Mouse (Mus musculus) stomach, embryonic 14.5 days (tissue): ENCODE measurements around the gene Ddx3y. TPM values are rescaled to one million over a fixed set of nuclear protein-coding genes. Genes with fewer than 3 reads are reported as not detected.
A peak's percentile ranks its signal among the peaks of the same experiment; 100 is the strongest.

Experiments
- ATAC-seq: fragments of 200-750 bp; cut with Nextera tagmentation; 2 replicates; pipeline ENCODE4 v1.8.0; 2017; ENCODE audit warnings: low read depth, moderate TSS enrichment; ENCODE audit not compliant: insufficient number of reproducible peaks, insufficient read depth, low FRiP score
- H3K27ac ChIP-seq: fragments of 300-500 bp; sonication (generic); 2 replicates; pipeline ENCODE4 v1.5.1; 2014; ENCODE audit warnings: mild to moderate bottlenecking, low read length, moderate library complexity, mixed read lengths
- H3K27me3 ChIP-seq: fragments of 300-500 bp; sonication (generic); 2 replicates; pipeline ENCODE4 v1.6.1; 2014; ENCODE audit warnings: low read length, control low read depth, mixed read lengths; ENCODE audit not compliant: control insufficient read depth, insufficient read depth
- H3K36me3 ChIP-seq: fragments of 300-500 bp; sonication (generic); 2 replicates; pipeline ENCODE4 v1.6.1; 2014; ENCODE audit warnings: mild to moderate bottlenecking, control low read depth, low read length, moderate library complexity, mixed read lengths; ENCODE audit not compliant: control insufficient read depth, insufficient read depth
- H3K4me1 ChIP-seq: fragments of 300-500 bp; sonication (generic); 2 replicates; pipeline ENCODE4 v1.6.1; 2014; ENCODE audit warnings: low read length, control low read depth, mixed read lengths; ENCODE audit not compliant: control insufficient read depth, insufficient read depth
- H3K4me2 ChIP-seq: fragments of 300-500 bp; sonication (generic); replicated peaks from 2 replicates; pipeline ENCODE4 v1.6.1; 2014; ENCODE audit warnings: low read depth, low read length, control low read depth
- H3K4me3 ChIP-seq: fragments of 300-500 bp; sonication (generic); 2 replicates; pipeline ENCODE4 v1.5.1; 2014; ENCODE audit warnings: low read depth, low read length, control low read depth
- H3K9ac ChIP-seq: fragments of 300-500 bp; sonication (generic); replicated peaks from 2 replicates; pipeline ENCODE4 v1.6.1; 2014; ENCODE audit warnings: low read depth, mild to moderate bottlenecking, control low read depth, low read length, moderate library complexity, mixed read lengths
- H3K9me3 ChIP-seq: fragments of 300-500 bp; sonication (generic); 2 replicates; pipeline ENCODE4 v1.6.1; 2016; ENCODE audit warnings: low read depth, low read length, control low read depth; ENCODE audit not compliant: control insufficient read depth
- WGBS: fragments of 180-500 bp; shearing (Covaris S2); extraction: QIAGEN DNeasy Blood & Tissue Kit; methylation state at CpG from one replicate; pipeline ENCODE4 v1.1.7; 2014; 5-methylcytosine and 5-hydroxymethylcytosine counted together
- polyA plus RNA-seq: library from polyadenylated mRNA; unstranded; fragments of >200 nt; fragmentation: Nextera tagmentation; extraction: Ambion mirVana; gene quantifications from 2 replicates; pipeline ENCODE4 v1.2.1, GENCODE M21; 2014

The Ddx3y gene
- polyA plus RNA-seq = 49.9 TPM in 1 of 2 replicates, not detected in the other

- 5% methylated on average over 29 of the region's 31 CpGs for WGBS
- H3K9ac ChIP-seq = peak within 1 kb of the TSS; percentile 28; the same call in 1 of the 2 replicates
- no peaks in the 10 kb centered on the region for H3K4me1 ChIP-seq
- H3K9me3 ChIP-seq = no peaks in the 10 kb centered on the region
- no peaks in the 10 kb centered on the region for H3K27me3 ChIP-seq
- peak within 1 kb of the TSS; percentile 35 for H3K4me3 ChIP-seq
- no peak within 1 kb of the TSS for H3K4me2 ChIP-seq
- H3K27ac ChIP-seq = peak within 1 kb of the TSS; percentile 55; the same call in 1 of the 2 replicates
- ATAC-seq = peak; percentile 92
- H3K36me3 ChIP-seq = no peaks in the 10 kb centered on the region
These were observed at the start of gene Ddx3y for GRCm38 (mm10) chrY:1286171-1286795. Ddx3y (minus strand) TSS chrY:1286629.

- no peaks in the 10 kb centered on the region for H3K36me3 ChIP-seq
- no peak overlapping the region for H3K4me3 ChIP-seq
- no peak overlapping the region for H3K27ac ChIP-seq
- no peaks in the 10 kb centered on the region for H3K9me3 ChIP-seq
- no peak overlapping the region for H3K4me2 ChIP-seq
- no peak overlapping the region for H3K9ac ChIP-seq
- no peaks in the 10 kb centered on the region for H3K4me1 ChIP-seq
- H3K27me3 ChIP-seq = no peaks in the 10 kb centered on the region
- no peak for ATAC-seq
These were observed 7.3 kb upstream of the Ddx3y start for GRCm38 (mm10) chrY:1293708-1294107.

- Histone ChIP-seq H3K4me1 (no peaks in the 10 kb centered on the region), H3K27me3 (no peaks in the 10 kb centered on the region), H3K4me2 (no peak overlapping the region), H3K4me3 (peak overlapping the region; percentile 35), H3K36me3 (no peaks in the 10 kb centered on the region), H3K27ac (peak overlapping the region; percentile 55; the same call in 1 of the 2 replicates), H3K9ac (peak overlapping the region; percentile 28; the same call in 1 of the 2 replicates), H3K9me3 (no peaks in the 10 kb centered on the region)
- WGBS = 2% methylated on average over 11 of the region's 12 CpGs
- ATAC-seq = no peak
These were observed 694 bp downstream of the Ddx3y start for GRCm38 (mm10) chrY:1285735-1286134.

- no peak overlapping the region for H3K9ac ChIP-seq
- H3K4me1 ChIP-seq = no peaks in the 10 kb centered on the region
- ATAC-seq = no peak
- no peaks in the 10 kb centered on the region for H3K36me3 ChIP-seq
- H3K27me3 ChIP-seq = no peaks in the 10 kb centered on the region
- H3K4me3 ChIP-seq = peak overlapping the region; percentile 35; the same call in 1 of the 2 replicates
- WGBS = 44% methylated on average over 3 of the region's 6 CpGs
- no peak overlapping the region for H3K27ac ChIP-seq
- H3K9me3 ChIP-seq = no peaks in the 10 kb centered on the region
- H3K4me2 ChIP-seq = no peak overlapping the region
These were observed 40.3 kb downstream of the Ddx3y start for GRCm38 (mm10) chrY:1246117-1246516.

GRCm38 (mm10) chrY:1245426-1245863 lies 41.0 kb downstream of the Ddx3y start, which contains the start of gene Uty:
Uty (minus strand) TSS chrY:1245759.
- H3K9ac ChIP-seq = peak within 1 kb of the TSS; percentile 25; the same call in 1 of the 2 replicates
- whole genome bisulfite sequencing = 0% methylated on average over 20 of the region's 21 CpGs
- no peaks in the 10 kb centered on the region for H3K36me3 ChIP-seq
- H3K27me3 ChIP-seq = no peaks in the 10 kb centered on the region
- peak; percentile 96 for ATAC-seq
- no peaks in the 10 kb centered on the region for H3K9me3 ChIP-seq
- H3K4me3 ChIP-seq = peak within 1 kb of the TSS; percentile 35
- H3K27ac ChIP-seq = peak within 1 kb of the TSS; percentile 66; the same call in 1 of the 2 replicates
- H3K4me1 ChIP-seq = no peaks in the 10 kb centered on the region
- no peak within 1 kb of the TSS for H3K4me2 ChIP-seq

GRCm38 (mm10) chrY:1244940-1245339 lies 41.5 kb downstream of the Ddx3y start:
- Histone ChIP-seq H3K36me3 (no peaks in the 10 kb centered on the region), H3K4me2 (no peak overlapping the region), H3K9me3 (no peaks in the 10 kb centered on the region), H3K4me3 (peak overlapping the region; percentile 35), H3K27me3 (no peaks in the 10 kb centered on the region), H3K27ac (peak overlapping the region; percentile 66; the same call in 1 of the 2 replicates), H3K4me1 (no peaks in the 10 kb centered on the region), H3K9ac (peak overlapping the region; percentile 25; the same call in 1 of the 2 replicates)
- ATAC-seq = no peak
- WGBS = 11% methylated on average over 7 of the region's 9 CpGs

- ATAC-seq = no peak
- H3K27me3 ChIP-seq = no peaks in the 10 kb centered on the region
- H3K4me3 ChIP-seq = peak overlapping the region; percentile 35
- H3K27ac ChIP-seq = no peak overlapping the region
- H3K9me3 ChIP-seq = no peaks in the 10 kb centered on the region
- 0 out of 2 replicates have a peak overlapping the region, but pooled peaks have one; percentile 25 for H3K9ac ChIP-seq
- no peaks in the 10 kb centered on the region for H3K36me3 ChIP-seq
- WGBS = 48% methylated on average over 5 of the region's 5 CpGs
- H3K4me2 ChIP-seq = no peak overlapping the region
- H3K4me1 ChIP-seq = no peaks in the 10 kb centered on the region
These were observed 42.0 kb downstream of the Ddx3y start for GRCm38 (mm10) chrY:1244421-1244820.

GRCm38 (mm10) chrY:1220001-1220400 lies 66.4 kb downstream of the Ddx3y start:
- H3K9me3 ChIP-seq = no peaks in the 10 kb centered on the region
- no peak overlapping the region for H3K4me2 ChIP-seq
- no peaks in the 10 kb centered on the region for H3K4me1 ChIP-seq
- 95% methylated on average over 3 of the region's 7 CpGs for WGBS
- no peak for ATAC-seq
- no peak overlapping the region for H3K4me3 ChIP-seq
- no peak overlapping the region for H3K27ac ChIP-seq
- H3K9ac ChIP-seq = no peak overlapping the region
- no peaks in the 10 kb centered on the region for H3K36me3 ChIP-seq
- no peaks in the 10 kb centered on the region for H3K27me3 ChIP-seq
